Mouse (Mus musculus) gastrocnemius, postnatal 14 days (tissue): ENCODE measurements around the gene Foxl1. TPM values are rescaled to one million over a fixed set of nuclear protein-coding genes. Genes with fewer than 3 reads are reported as not detected.

Source experiments
- microRNA-seq, 2 experiments: library from miRNA; unstranded; fragments of <30 nt; microRNA quantifications; one replicate each; pipeline ENCODE4 v1.2.0; 2021
- total RNA-seq, 2 experiments: library from RNA; stranded (reverse); gene quantifications; 2 replicates each; pipeline ENCODE4 v1.2.3; 2021

The Foxl1 gene
- total RNA-seq, 2 experiments from 2014 or later = 0.10 TPM; not detected in 1

Small RNAs within 50 kb of the gene (microRNA-seq; reads per million reads assigned to microRNA genes)
- gene Gm27530 = 0 reads per million in 2 experiments

Other genes starting within 250 kb of the Foxl1 start
- gene Foxf1, start 43.6 kb upstream of the Foxl1 start, total RNA-seq = under 1 TPM; 0.14 to 0.18 TPM
- gene Mthfsd, start 19.5 kb upstream of the Foxl1 start, total RNA-seq = 10 to 100 TPM; 12.5 to 13.0 TPM
- under 1 TPM; 0.33 to 0.45 TPM for gene Foxc2, start 11.8 kb upstream of the Foxl1 start, total RNA-seq